Mouse (Mus musculus) CH12.LX (cell line): ENCODE measurements around the gene Oaz1.

ENCODE experiments used
- CHD1 ChIP-seq: IDR thresholded peaks from 2 replicates; pipeline ENCODE4 v1.6.1; 2012; ENCODE audit warnings: low read depth, low read length, improper control_type of control experiment, inconsistent platforms
- CTCF ChIP-seq, 2 experiments: IDR thresholded peaks in 1 of 2; conservative IDR thresholded peaks in 1 of 2; 2 replicates each; pipeline ENCODE4 v1.5.1; 2011 to 2012; ENCODE audit warnings: low read depth in 2 of 2, low read length in 2 of 2, improper control_type of control experiment in 1 of 2, inconsistent platforms in 1 of 2, mild to moderate bottlenecking in 1 of 2, moderate library complexity in 1 of 2
- EP300 ChIP-seq: IDR thresholded peaks from 2 replicates; pipeline ENCODE4 v1.6.1; 2011; ENCODE audit warnings: low read length, improper control_type of control experiment
- HCFC1 ChIP-seq: IDR thresholded peaks from 2 replicates; pipeline ENCODE4 v1.6.1; 2012; ENCODE audit warnings: low read depth, mild to moderate bottlenecking, inconsistent platforms, low read length, improper control_type of control experiment
- MYC ChIP-seq: IDR thresholded peaks from 2 replicates; pipeline ENCODE4 v1.6.1; 2011; ENCODE audit warnings: low read depth, mild to moderate bottlenecking, improper control_type of control experiment, low read length
- PAX5 ChIP-seq: IDR thresholded peaks from 2 replicates; pipeline ENCODE4 v1.6.1; 2012; ENCODE audit warnings: low read length, inconsistent platforms, mixed read lengths
- SIN3A ChIP-seq: IDR thresholded peaks from 2 replicates; pipeline ENCODE4 v1.6.1; 2012; ENCODE audit warnings: low read length, improper control_type of control experiment, inconsistent platforms
- UBTF ChIP-seq: IDR thresholded peaks from 2 replicates; pipeline ENCODE4 v1.6.1; 2012; ENCODE audit warnings: low read depth, mild to moderate bottlenecking, inconsistent platforms, low read length, improper control_type of control experiment, moderate library complexity
- USF1 ChIP-seq: IDR thresholded peaks from 2 replicates; pipeline ENCODE4 v1.6.1; 2014; ENCODE audit warnings: low read depth, mild to moderate bottlenecking, inconsistent platforms, low read length, improper control_type of control experiment

GRCm38 (mm10) chr10:80876594-80876993 is 50.1 kb downstream of the Oaz1 start:
- TF ChIP-seq USF1 (no peak), EP300 (no peak), MYC (no peak), CTCF (conservative IDR thresholded peaks at IDR 0.05 in 1 of 2, IDR thresholded peaks at IDR 0.05 in 1 of 2; ENCODE audit: low read depth in 2 of 2, low read length in 2 of 2) (no peak), SIN3A (no peak), PAX5 (no peak), UBTF (no peak), HCFC1 (no peak), CHD1 (no peak)
